Mouse (Mus musculus) CH12.LX (cell line): ENCODE measurements around the gene Smarcad1. TPM values are rescaled to one million over a fixed set of nuclear protein-coding genes. Genes with fewer than 3 reads are reported as not detected.
A peak's percentile ranks its signal among the peaks of the same experiment; 100 is the strongest.

ENCODE experiments used
- DNase-seq: peaks from one replicate; pipeline ENCODE4 v3.0.0-alpha.2; 2013; ENCODE audit errors: extremely low read depth
- H3K27ac ChIP-seq: 2 replicates; pipeline ENCODE4 v1.5.1; 2012; ENCODE audit warnings: low read depth, mild to moderate bottlenecking, control low read depth, moderate library complexity; ENCODE audit not compliant: insufficient read depth
- H3K27me3 ChIP-seq: replicated peaks from 2 replicates; pipeline ENCODE3; 2012; ENCODE audit warnings: inconsistent platforms
- H3K36me3 ChIP-seq, 2 experiments: replicated peaks in 1 of 2; 2 replicates each; pipeline versions ENCODE3 to v1.6.1; 2012; ENCODE audit warnings: inconsistent platforms in 1 of 2, low read length in 1 of 2, mild to moderate bottlenecking in 1 of 2, mixed read lengths in 1 of 2, moderate library complexity in 1 of 2; ENCODE audit not compliant: control insufficient read depth in 1 of 2, insufficient read depth in 1 of 2
- H3K4me1 ChIP-seq, 2 experiments: 2 replicates each; pipeline ENCODE4 v1.6.1; 2012; ENCODE audit warnings: inconsistent platforms in 1 of 2, moderate library complexity in 1 of 2; ENCODE audit not compliant: insufficient read depth in 2 of 2, control insufficient read depth in 1 of 2
- H3K4me2 ChIP-seq: 2 replicates; pipeline ENCODE4 v1.6.1; 2012; ENCODE audit warnings: low read depth, mild to moderate bottlenecking, control low read depth; ENCODE audit not compliant: poor library complexity, insufficient read depth, severe bottlenecking
- H3K4me3 ChIP-seq, 3 experiments: fragments of 150-350 bp in 1 of 3; sonication (generic) in 1 of 3; replicated peaks in 1 of 3; 2 replicates each; pipeline versions ENCODE3 to v1.5.1; 2011 to 2012; ENCODE audit warnings: low read depth in 2 of 3, low read length in 2 of 3, mild to moderate bottlenecking in 2 of 3, moderate library complexity in 2 of 3, control low read depth in 1 of 3, improper control_type of control experiment in 1 of 3, inconsistent platforms in 1 of 3, mixed read lengths in 1 of 3; ENCODE audit not compliant: poor library complexity in 1 of 3
- H3K79me2 ChIP-seq: replicated peaks from 2 replicates; pipeline ENCODE4 v1.6.1; 2012; ENCODE audit warnings: mild to moderate bottlenecking, moderate library complexity; ENCODE audit not compliant: control insufficient read depth, poor library complexity, insufficient read depth, severe bottlenecking; ENCODE audit errors: extremely low read depth
- H3K9ac ChIP-seq: 2 replicates; pipeline ENCODE4 v1.6.1; 2012; ENCODE audit warnings: low read depth, mild to moderate bottlenecking, control low read depth, moderate library complexity; ENCODE audit not compliant: insufficient read depth
- H3K9me3 ChIP-seq: replicated peaks from 2 replicates; pipeline ENCODE3; 2012; ENCODE audit warnings: low read length, inconsistent platforms, mixed read lengths
- BHLHE40 ChIP-seq: IDR thresholded peaks from 2 replicates; pipeline ENCODE4 v1.6.1; 2011; ENCODE audit warnings: mild to moderate bottlenecking, low read depth, low read length, improper control_type of control experiment
- CHD2 ChIP-seq: IDR thresholded peaks from 2 replicates; pipeline ENCODE4 v1.6.1; 2011; ENCODE audit warnings: low read length, improper control_type of control experiment
- EP300 ChIP-seq: IDR thresholded peaks from 2 replicates; pipeline ENCODE4 v1.6.1; 2011; ENCODE audit warnings: low read length, improper control_type of control experiment
- ETS1 ChIP-seq: conservative IDR thresholded peaks from 2 replicates; pipeline ENCODE4 v1.6.1; 2012; ENCODE audit warnings: low read depth, mild to moderate bottlenecking, inconsistent platforms, low read length, improper control_type of control experiment, moderate library complexity
- GABPA ChIP-seq: IDR thresholded peaks from 2 replicates; pipeline ENCODE4 v1.6.1; 2012; ENCODE audit warnings: low read depth, low read length, improper control_type of control experiment, inconsistent platforms; ENCODE audit not compliant: insufficient replicate concordance
- IRF4 ChIP-seq: IDR thresholded peaks from 2 replicates; pipeline ENCODE4 v1.6.1; 2014; ENCODE audit warnings: low read depth, mild to moderate bottlenecking, inconsistent platforms, low read length, improper control_type of control experiment
- MAZ ChIP-seq: IDR thresholded peaks from 2 replicates; pipeline ENCODE4 v1.6.1; 2012; ENCODE audit warnings: low read depth, mild to moderate bottlenecking, inconsistent platforms, low read length, improper control_type of control experiment, moderate library complexity
- SIN3A ChIP-seq: IDR thresholded peaks from 2 replicates; pipeline ENCODE4 v1.6.1; 2012; ENCODE audit warnings: low read length, improper control_type of control experiment, inconsistent platforms
- ZNF384 ChIP-seq: IDR thresholded peaks from 2 replicates; pipeline ENCODE4 v1.6.1; 2012; ENCODE audit warnings: low read depth, low read length, improper control_type of control experiment, inconsistent platforms
- dilution Hi-C: fragments of 300-500 bp; cut with MboI; formaldehyde crosslinking; loops from 2 replicates; pipeline ENCODE4 v1.14.3; 2020; ENCODE audit warnings: low sequenced_read_pairs; ENCODE audit not compliant: extremely low pct_unique_long_range_greater_than_20kb, extremely low pct_ligation_motif_present
- in situ Hi-C: fragments of 300-500 bp; cut with MboI; formaldehyde crosslinking; loops from 3 replicates; pipeline ENCODE4 v1.14.3; 2019; ENCODE audit warnings: low sequenced_read_pairs, low pct_ligation_motif_present, low pct_unique_long_range_greater_than_20kb, mixed read lengths
- polyA plus RNA-seq: library from polyadenylated mRNA; unstranded; fragments of >175 nt; gene quantifications from 2 replicates; pipeline ENCODE4 v1.2.1, GENCODE M21; 2012; ENCODE audit warnings: low read depth; ENCODE audit not compliant: insufficient read length
- total RNA-seq, 2 experiments: library from RNA; depleted of rRNA; stranded (reverse); fragments of 300-350 nt in 1 of 2; fragments of >200 nt in 1 of 2; gene quantifications; 2 replicates each; pipeline ENCODE4 v1.2.3; 2012 to 2014

Smarcad1 gene
- total and polyA plus RNA-seq, 3 experiments: 30.2 to 57.4 (median 43.9) TPM

DNA sequence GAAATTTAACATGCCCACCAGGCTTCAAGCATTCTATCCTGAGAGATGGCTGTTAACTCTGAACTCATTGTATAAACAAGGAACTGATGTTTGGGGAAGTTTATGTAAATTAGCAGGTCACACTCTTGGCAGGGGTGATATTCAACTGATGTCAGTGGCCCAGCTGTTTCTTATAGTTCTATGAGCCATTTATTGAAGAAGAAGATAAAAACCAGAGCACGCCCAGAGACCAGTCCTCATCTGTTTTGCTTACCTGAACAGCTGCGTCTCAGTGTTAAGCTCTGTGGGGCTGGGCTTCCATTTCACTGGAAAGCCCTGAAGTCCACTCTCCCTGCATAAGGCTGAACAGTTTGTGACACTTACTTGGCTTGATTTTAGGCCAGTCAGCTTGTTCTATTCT is 95.4 kb downstream of the Smarcad1 start:
- H3K79me2 ChIP-seq: 0 out of 2 replicates have a peak, but pooled peaks cover 1% of the 10 kb centered on the region
- DNase-seq: no peak
- H3K9me3 ChIP-seq: no peaks in the 10 kb centered on the region
- no peak overlapping the region for H3K4me3 ChIP-seq
- no peaks in the 10 kb centered on the region for H3K27me3 ChIP-seq
- TF ChIP-seq ETS1 (peak; percentile 34), EP300 (0 out of 2 replicates have a peak, but pooled peaks have one; percentile 28), SIN3A (peak; percentile 18; the same call in 1 of the 2 replicates), BHLHE40 (peak; percentile 44; the same call in 1 of the 2 replicates), MAZ (no peak), IRF4 (no peak)
- no peak overlapping the region for H3K9ac ChIP-seq
- in situ Hi-C loops (loop anchor here (25.0 kb wide), 1 partner anchor 224 kb away; no protein-coding TSS in a partner anchor), dilution Hi-C loops (no loop called here)
- peaks cover 0 to 2% of the 10 kb centered on the region in 2 experiments for H3K36me3 ChIP-seq
- H3K4me1 ChIP-seq: peaks cover 9 to 45% of the 10 kb centered on the region in 2 experiments; a peak in 3 of 4 replicates
- H3K27ac ChIP-seq: peak overlapping the region; percentile 32; the same call in 1 of the 2 replicates
- no peak overlapping the region for H3K4me2 ChIP-seq

DNA sequence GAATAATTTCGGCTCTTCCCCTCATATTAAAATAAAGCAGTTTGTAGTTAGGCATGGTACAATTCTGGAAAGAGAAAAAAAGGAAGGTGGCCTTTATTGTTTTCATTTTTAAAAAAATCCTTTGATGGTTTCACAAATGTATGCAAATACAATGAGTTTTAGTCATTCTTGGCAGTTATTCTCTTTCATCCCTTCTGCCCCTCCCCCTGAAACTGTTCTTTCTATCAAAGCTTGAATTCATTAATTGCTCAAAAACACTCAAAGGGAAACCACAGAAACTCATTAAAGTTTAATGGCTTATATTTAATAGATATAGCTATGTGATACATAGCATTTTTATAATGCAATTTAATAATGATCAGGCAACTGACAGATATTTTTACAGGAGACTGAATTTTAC is 95.9 kb downstream of the Smarcad1 start:
- H3K36me3 ChIP-seq: peaks cover 0 to 2% of the 10 kb centered on the region in 2 experiments
- H3K4me1 ChIP-seq: peaks cover 9 to 47% of the 10 kb centered on the region in 2 experiments; a peak in 3 of 4 replicates
- no peaks in the 10 kb centered on the region for H3K27me3 ChIP-seq
- H3K79me2 ChIP-seq: 0 out of 2 replicates have a peak, but pooled peaks cover 1% of the 10 kb centered on the region
- TF ChIP-seq CHD2 (no peak), MAZ (no peak)
- H3K9ac ChIP-seq: no peak overlapping the region
- H3K4me3 ChIP-seq: no peak overlapping the region
- dilution Hi-C loops (no loop called here), in situ Hi-C loops (loop anchor here (25.0 kb wide), 1 partner anchor 224 kb away; no protein-coding TSS in a partner anchor)
- no peak for DNase-seq
- H3K4me2 ChIP-seq: no peak overlapping the region
- H3K27ac ChIP-seq: peak overlapping the region; percentile 32; the same call in 1 of the 2 replicates
- no peaks in the 10 kb centered on the region for H3K9me3 ChIP-seq

DNA sequence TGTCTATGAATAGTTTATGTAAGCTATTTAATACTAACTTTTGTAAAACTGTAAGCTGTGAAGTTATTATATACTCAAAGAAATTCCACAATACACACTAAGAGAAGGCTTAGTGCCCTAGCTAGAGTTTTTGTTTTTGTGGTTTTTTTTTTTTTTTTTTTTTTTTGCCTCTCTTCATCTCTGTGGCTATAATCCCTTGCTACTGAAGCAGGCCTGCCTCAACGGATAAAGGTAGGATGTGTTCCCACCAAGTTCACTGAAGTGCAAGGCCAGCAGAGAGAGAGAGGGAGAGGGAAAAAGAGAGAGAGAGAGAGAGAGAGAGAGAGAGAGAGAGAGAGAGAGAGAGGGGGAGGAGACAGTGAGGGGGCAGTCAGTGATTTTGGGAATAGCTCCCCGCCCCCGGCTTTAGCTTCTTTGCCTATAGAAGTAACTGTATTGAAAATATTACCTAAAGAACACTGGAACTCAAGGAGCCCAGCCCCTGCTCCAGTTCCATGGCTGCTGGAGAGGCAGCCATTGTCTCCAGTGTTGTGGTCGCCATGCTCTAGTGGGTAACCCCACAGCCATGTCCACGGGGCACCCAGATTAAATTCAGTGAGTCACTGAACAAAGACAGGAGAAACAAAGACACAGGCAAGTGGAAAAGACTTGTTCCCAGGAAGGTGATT is 97.8 kb downstream of the Smarcad1 start:
- H3K27ac ChIP-seq: peak overlapping the region; percentile 11; the same call in 1 of the 2 replicates
- DNase-seq: no peak
- peak overlapping the region; percentile 40; the same call in 1 of the 2 replicates for H3K9ac ChIP-seq
- peak overlapping the region; percentile 98 for H3K4me2 ChIP-seq
- H3K9me3 ChIP-seq: no peaks in the 10 kb centered on the region
- in situ Hi-C loops (loop anchor here (25.0 kb wide), 1 partner anchor 222 kb away; no protein-coding TSS in a partner anchor), dilution Hi-C loops (no loop called here)
- no peaks in the 10 kb centered on the region for H3K36me3 ChIP-seq
- TF ChIP-seq GABPA: no peak
- TF ChIP-seq ZNF384: peak; percentile 76
- no peak overlapping the region for H3K4me3 ChIP-seq
- peaks cover 12 to 57% of the 10 kb centered on the region in 2 experiments for H3K4me1 ChIP-seq
- 0 out of 2 replicates have a peak, but pooled peaks cover 1% of the 10 kb centered on the region for H3K79me2 ChIP-seq
- H3K27me3 ChIP-seq: no peaks in the 10 kb centered on the region
